Comparison of ENCODE assay signal across 8 mouse cellular contexts in genomic region chr1:162186470-162187351, GRCm38 (mm10).
DNase-seq lines count a peak whose midpoint lies in the region; ATAC-seq and TF ChIP-seq lines count a peak whose summit lies in the region.

No protein-coding gene starts in this region.

- H3K4me1 ChIP-seq in midbrain, embryonic 15.5 days: peaks cover 16% of the 10 kb centered on the region
- no peaks in the 10 kb centered on the region for H3K4me1 ChIP-seq in midbrain, postnatal 0 days (ENCODE audit: insufficient read depth, low read length)
- H3K4me1 ChIP-seq in embryonic fibroblast, embryonic 13.5 days (ENCODE audit: control insufficient read depth, insufficient read depth, low read length): peaks cover 32% of the 10 kb centered on the region
- peaks cover 44% of the 10 kb centered on the region for H3K4me1 ChIP-seq in neural tube, embryonic 13.5 days (replicated peaks)

- H3K4me2 ChIP-seq in midbrain, embryonic 15.5 days: no peak overlapping the region
- H3K4me2 ChIP-seq in midbrain, postnatal 0 days (ENCODE audit: low read depth, low read length, poor library complexity, severe bottlenecking): no peak overlapping the region
- H3K4me2 ChIP-seq in neural tube, embryonic 13.5 days: no peak overlapping the region

- H3K27ac ChIP-seq in midbrain, embryonic 15.5 days: 0 out of 2 replicates have a peak overlapping the region, but pooled peaks have one; percentile 29
- H3K27ac ChIP-seq in midbrain, postnatal 0 days (ENCODE audit: low read depth, low read length): no peak overlapping the region
- peak overlapping the region; percentile 100 for H3K27ac ChIP-seq in embryonic fibroblast, embryonic 13.5 days (ENCODE audit: insufficient read depth, low read length)
- peak overlapping the region; percentile 80 for H3K27ac ChIP-seq in neural tube, embryonic 13.5 days (replicated peaks)

- peak; percentile 43; the same call in 1 of the 2 replicates for TF ChIP-seq POLR2A in embryonic fibroblast, embryonic 13.5 days (IDR thresholded peaks at IDR 0.05; ENCODE audit: low read depth, low read length)

- no peak for TF ChIP-seq CTCF in midbrain, postnatal 0 days (IDR thresholded peaks at IDR 0.05)
- no peak for TF ChIP-seq CTCF in embryonic fibroblast, embryonic 13.5 days (IDR thresholded peaks at IDR 0.05; ENCODE audit: borderline replicate concordance, insufficient read depth, low read length)

- H3K4me3 ChIP-seq in midbrain, embryonic 15.5 days: no peak overlapping the region
- H3K4me3 ChIP-seq in midbrain, postnatal 0 days (ENCODE audit: low read depth, low read length): no peak overlapping the region
- no peak overlapping the region for H3K4me3 ChIP-seq in embryonic fibroblast, embryonic 13.5 days (ENCODE audit: insufficient read depth, low read length)
- no peak overlapping the region for H3K4me3 ChIP-seq in neural tube, embryonic 13.5 days

- H3K36me3 ChIP-seq in midbrain, embryonic 15.5 days (replicated peaks): no peaks in the 10 kb centered on the region
- H3K36me3 ChIP-seq in midbrain, postnatal 0 days (ENCODE audit: insufficient read depth, low read length): no peaks in the 10 kb centered on the region
- H3K36me3 ChIP-seq in neural tube, embryonic 13.5 days: no peaks in the 10 kb centered on the region

- no peak for ATAC-seq in midbrain, embryonic 15.5 days (replicated peaks)
- no peak for ATAC-seq in midbrain, postnatal 0 days (ENCODE audit: low FRiP score)
- ATAC-seq in neural tube, embryonic 13.5 days (ENCODE audit: low read depth): no peak

- H3K9me3 ChIP-seq in midbrain, embryonic 15.5 days: no peaks in the 10 kb centered on the region
- no peaks in the 10 kb centered on the region for H3K9me3 ChIP-seq in midbrain, postnatal 0 days (ENCODE audit: low read length)
- no peaks in the 10 kb centered on the region for H3K9me3 ChIP-seq in neural tube, embryonic 13.5 days

- H3K27me3 ChIP-seq in midbrain, embryonic 15.5 days (replicated peaks): no peaks in the 10 kb centered on the region
- H3K27me3 ChIP-seq in midbrain, postnatal 0 days (ENCODE audit: insufficient read depth, low read length): no peaks in the 10 kb centered on the region
- no peaks in the 10 kb centered on the region for H3K27me3 ChIP-seq in neural tube, embryonic 13.5 days

- DNase-seq in midbrain, postnatal 0 days (ENCODE audit: low spot score): no peak
- peak; percentile 38 for DNase-seq in induced T-regulatory cell, adult 2 months (ENCODE audit: low read depth)
- DNase-seq in ovary, postnatal 14 days (ENCODE audit: low spot score): no peak
- DNase-seq in layer of hippocampus, postnatal 14 days (ENCODE audit: low spot score in 2 of 2): no peak
- DNase-seq in gastrocnemius, postnatal 4 days (ENCODE audit: low spot score in 2 of 2): no peak

- WGBS in midbrain, embryonic 15.5 days: 71% methylated on average over 7 of the region's 7 CpGs
- 65% methylated on average over 7 of the region's 7 CpGs for WGBS in midbrain, postnatal 0 days
- WGBS in neural tube, embryonic 13.5 days: 52% methylated on average over 7 of the region's 7 CpGs

- H3K9ac ChIP-seq in midbrain, embryonic 15.5 days: no peak overlapping the region
- H3K9ac ChIP-seq in midbrain, postnatal 0 days (replicated peaks; ENCODE audit: low read length, poor library complexity, severe bottlenecking): no peak overlapping the region
- H3K9ac ChIP-seq in neural tube, embryonic 13.5 days: no peak overlapping the region
